Mouse (Mus musculus): ENCODE measurements around the gene Tinagl1. TPM values are rescaled to one million over a fixed set of nuclear protein-coding genes. Genes with fewer than 3 reads are reported as not detected.

Gene Tinagl1
- polyA plus RNA-seq, 1 experiment from 2014 or later: 65.6 TPM

GRCm38 (mm10) chr4:130176156-130176720, 1.3 kb upstream of the Tinagl1 start:
- ATAC-seq: no peak
- Histone ChIP-seq H3K4me2 (replicated peaks) (no peak overlapping the region), H3K27me3 (replicated peaks) (peaks cover 4% of the 10 kb centered on the region), H3K9me3 (no peaks in the 10 kb centered on the region), H3K27ac (peak overlapping the region; percentile 78; the same call in 1 of the 2 replicates), H3K4me1 (replicated peaks) (peaks cover 53% of the 10 kb centered on the region), H3K36me3 (no peaks in the 10 kb centered on the region), H3K4me3 (replicated peaks) (no peak overlapping the region), H3K9ac (no peak overlapping the region)
- WGBS: 78% methylated on average over 5 of the region's 5 CpGs

GRCm38 (mm10) chr4:130174335-130175031, 439 bp downstream of the Tinagl1 start:
- 2% methylated on average over 25 of the region's 25 CpGs for WGBS

GRCm38 (mm10) chr4:130173911-130174311, 1.0 kb downstream of the Tinagl1 start:
- Histone ChIP-seq H3K36me3 (no peaks in the 10 kb centered on the region), H3K9ac (peak overlapping the region; percentile 46), H3K9me3 (no peaks in the 10 kb centered on the region), H3K4me3 (replicated peaks) (peak overlapping the region; percentile 39), H3K4me1 (replicated peaks) (peaks cover 65% of the 10 kb centered on the region), H3K27ac (peak overlapping the region; percentile 78), H3K4me2 (replicated peaks) (peak overlapping the region; percentile 69), H3K27me3 (replicated peaks) (peaks cover 4% of the 10 kb centered on the region)
- WGBS: 42% methylated on average over 19 of the region's 19 CpGs
- ATAC-seq: peak; percentile 16

More at GRCm38 (mm10) chr4:130174335-130175031, 439 bp downstream of the Tinagl1 start:
- H3K27ac ChIP-seq: peak overlapping the region; percentile 78
- peak overlapping the region; percentile 69 for H3K4me2 ChIP-seq (replicated peaks)
- H3K4me1 ChIP-seq (replicated peaks): peaks cover 59% of the 10 kb centered on the region
- peak overlapping the region; percentile 46 for H3K9ac ChIP-seq
- peak; percentile 85 for ATAC-seq
- H3K27me3 ChIP-seq (replicated peaks): peaks cover 4% of the 10 kb centered on the region
- H3K36me3 ChIP-seq: no peaks in the 10 kb centered on the region
- H3K4me3 ChIP-seq (replicated peaks): peak overlapping the region; percentile 39
- H3K9me3 ChIP-seq: no peaks in the 10 kb centered on the region

- Histone ChIP-seq H3K9ac (peak overlapping the region; percentile 46; the same call in 1 of the 2 replicates), H3K36me3 (no peaks in the 10 kb centered on the region), H3K27ac (peak overlapping the region; percentile 78), H3K27me3 (replicated peaks) (peaks cover 4% of the 10 kb centered on the region), H3K9me3 (no peaks in the 10 kb centered on the region), H3K4me2 (replicated peaks) (peak overlapping the region; percentile 69), H3K4me3 (replicated peaks) (peak overlapping the region; percentile 39), H3K4me1 (replicated peaks) (peaks cover 72% of the 10 kb centered on the region)
- no peak for ATAC-seq
- WGBS: 68% methylated on average over 11 of the region's 11 CpGs
These were observed 1.7 kb downstream of the Tinagl1 start for GRCm38 (mm10) chr4:130173060-130173822.

GRCm38 (mm10) chr4:130171951-130172765, 2.8 kb downstream of the Tinagl1 start:
- WGBS: 31% methylated on average over 11 of the region's 11 CpGs
- Histone ChIP-seq H3K27ac (peak overlapping the region; percentile 18; the same call in 1 of the 2 replicates), H3K4me3 (replicated peaks) (0 out of 2 replicates have a peak overlapping the region, but pooled peaks have one; percentile 0), H3K4me1 (replicated peaks) (peaks cover 75% of the 10 kb centered on the region), H3K9ac (0 out of 2 replicates have a peak overlapping the region, but pooled peaks have one; percentile 26), H3K27me3 (replicated peaks) (peaks cover 4% of the 10 kb centered on the region), H3K9me3 (no peaks in the 10 kb centered on the region), H3K36me3 (no peaks in the 10 kb centered on the region), H3K4me2 (replicated peaks) (peak overlapping the region; percentile 69)
- no peak for ATAC-seq

GRCm38 (mm10) chr4:130170362-130170761, 4.6 kb downstream of the Tinagl1 start:
- Histone ChIP-seq H3K27ac (no peak overlapping the region), H3K9ac (no peak overlapping the region), H3K4me2 (replicated peaks) (no peak overlapping the region), H3K36me3 (no peaks in the 10 kb centered on the region), H3K9me3 (no peaks in the 10 kb centered on the region), H3K4me3 (replicated peaks) (no peak overlapping the region), H3K4me1 (replicated peaks) (peaks cover 66% of the 10 kb centered on the region), H3K27me3 (replicated peaks) (peaks cover 4% of the 10 kb centered on the region)
- no peak for ATAC-seq
- WGBS: 84% methylated on average over 4 of the region's 4 CpGs

GRCm38 (mm10) chr4:130169411-130169971, 5.4 kb downstream of the Tinagl1 start:
- H3K9me3 ChIP-seq: no peaks in the 10 kb centered on the region
- no peak overlapping the region for H3K4me2 ChIP-seq (replicated peaks)
- H3K27ac ChIP-seq: no peak overlapping the region
- no peaks in the 10 kb centered on the region for H3K36me3 ChIP-seq
- no peak overlapping the region for H3K9ac ChIP-seq
- no peak overlapping the region for H3K4me3 ChIP-seq (replicated peaks)
- H3K27me3 ChIP-seq (replicated peaks): peaks cover 4% of the 10 kb centered on the region
- ATAC-seq: no peak
- peaks cover 61% of the 10 kb centered on the region for H3K4me1 ChIP-seq (replicated peaks)
- 79% methylated on average over 16 of the region's 16 CpGs for WGBS

GRCm38 (mm10) chr4:130168280-130169183, 6.4 kb downstream of the Tinagl1 start:
- peak overlapping the region; percentile 76 for H3K27ac ChIP-seq
- no peak overlapping the region for H3K9ac ChIP-seq
- no peak overlapping the region for H3K4me3 ChIP-seq (replicated peaks)
- H3K4me1 ChIP-seq (replicated peaks): peaks cover 61% of the 10 kb centered on the region
- WGBS: 30% methylated on average over 16 of the region's 16 CpGs
- H3K36me3 ChIP-seq: no peaks in the 10 kb centered on the region
- H3K4me2 ChIP-seq (replicated peaks): peak overlapping the region; percentile 33
- no peaks in the 10 kb centered on the region for H3K27me3 ChIP-seq (replicated peaks)
- peak; percentile 81 for ATAC-seq
- H3K9me3 ChIP-seq: no peaks in the 10 kb centered on the region

GRCm38 (mm10) chr4:130167814-130168213, 7.1 kb downstream of the Tinagl1 start:
- no peak overlapping the region for H3K9ac ChIP-seq
- H3K4me3 ChIP-seq (replicated peaks): no peak overlapping the region
- H3K9me3 ChIP-seq: no peaks in the 10 kb centered on the region

GRCm38 (mm10) chr4:130167321-130167720, 7.6 kb downstream of the Tinagl1 start:
- H3K4me3 ChIP-seq (replicated peaks): no peak overlapping the region
- no peak for ATAC-seq
- H3K36me3 ChIP-seq: no peaks in the 10 kb centered on the region
- peak overlapping the region; percentile 33 for H3K4me2 ChIP-seq (replicated peaks)
- H3K4me1 ChIP-seq (replicated peaks): peaks cover 59% of the 10 kb centered on the region
- no peaks in the 10 kb centered on the region for H3K27me3 ChIP-seq (replicated peaks)
- 56% methylated on average over 22 of the region's 22 CpGs for WGBS
- H3K9me3 ChIP-seq: no peaks in the 10 kb centered on the region
- no peak overlapping the region for H3K9ac ChIP-seq
- H3K27ac ChIP-seq: peak overlapping the region; percentile 76; the same call in 1 of the 2 replicates

More at GRCm38 (mm10) chr4:130167814-130168213, 7.1 kb downstream of the Tinagl1 start:
- 38% methylated on average over 9 of the region's 9 CpGs for WGBS
- ATAC-seq: peak; percentile 29
- Histone ChIP-seq H3K4me1 (replicated peaks) (peaks cover 64% of the 10 kb centered on the region), H3K27ac (peak overlapping the region; percentile 76), H3K27me3 (replicated peaks) (no peaks in the 10 kb centered on the region), H3K36me3 (no peaks in the 10 kb centered on the region), H3K4me2 (replicated peaks) (peak overlapping the region; percentile 33)

All from intestine, embryonic 15.5 days (tissue).